Mouse (Mus musculus) lung, postnatal 0 days (tissue): ENCODE results near the gene Olfr259.

ENCODE experiments used
- CTCF ChIP-seq: IDR thresholded peaks from 2 replicates; pipeline ENCODE4 v1.5.1; 2016; ENCODE audit warnings: antibody characterized with exemption, mild to moderate bottlenecking
- EP300 ChIP-seq: IDR thresholded peaks from 2 replicates; pipeline ENCODE4 v1.6.1; 2016; ENCODE audit warnings: antibody characterized with exemption, mild to moderate bottlenecking, control low read depth

DNA sequence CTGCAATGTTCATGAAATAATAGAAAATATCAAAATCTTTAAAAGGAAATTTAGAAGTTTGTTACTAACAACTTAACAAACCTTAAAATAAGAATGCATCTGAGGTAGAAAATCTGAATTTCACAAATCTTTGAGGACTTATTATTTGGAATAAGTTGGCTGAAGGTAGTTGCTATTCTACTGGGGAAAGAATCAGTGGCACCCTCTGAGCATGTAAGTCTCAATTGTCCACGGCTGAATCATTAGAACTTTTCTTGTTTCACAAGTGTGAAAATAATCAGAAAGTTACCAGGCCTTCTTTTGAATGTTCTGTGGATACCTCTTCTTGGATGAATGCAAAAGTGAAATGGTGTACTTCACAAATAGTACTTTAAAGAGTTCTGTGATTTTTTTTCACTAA lies 38.6 kb downstream of the Olfr259 start, which contains the start of gene Olfr1107:
- TF ChIP-seq CTCF: no peak
- TF ChIP-seq EP300: no peak
